Mouse (Mus musculus) embryonic facial prominence, embryonic 14.5 days (tissue): ENCODE data around the gene Slc25a53. TPM values are rescaled to one million over a fixed set of nuclear protein-coding genes. Genes with fewer than 3 reads are reported as not detected.
A peak's percentile ranks its signal among the peaks of the same experiment; 100 is the strongest.

ENCODE experiments used
- ATAC-seq: fragments of 200-750 bp; cut with Nextera tagmentation; 2 replicates; pipeline ENCODE4 v1.8.0; 2017; ENCODE audit warnings: low read depth, moderate number of reproducible peaks, moderate TSS enrichment
- DNase-seq: peaks from one replicate; pipeline ENCODE4 v3.0.0-alpha.2; 2015; ENCODE audit warnings: low spot score
- H3K27ac ChIP-seq: fragments of 300-500 bp; sonication (generic); replicated peaks from 2 replicates; pipeline ENCODE4 v1.5.1; 2014; ENCODE audit warnings: low read depth, mild to moderate bottlenecking, low read length, moderate library complexity
- H3K27me3 ChIP-seq: fragments of 300-500 bp; sonication (generic); replicated peaks from 2 replicates; pipeline ENCODE4 v1.6.1; 2014; ENCODE audit warnings: low read length; ENCODE audit not compliant: control insufficient read depth, insufficient read depth
- H3K36me3 ChIP-seq: fragments of 300-500 bp; sonication (generic); 2 replicates; pipeline ENCODE4 v1.6.1; 2014; ENCODE audit warnings: low read length, mixed read lengths; ENCODE audit not compliant: control insufficient read depth, insufficient read depth
- H3K4me1 ChIP-seq: fragments of 300-500 bp; sonication (generic); 2 replicates; pipeline ENCODE4 v1.6.1; 2014; ENCODE audit warnings: antibody characterized with exemption, low read length; ENCODE audit not compliant: control insufficient read depth, insufficient read depth
- H3K4me2 ChIP-seq: fragments of 300-500 bp; sonication (generic); 2 replicates; pipeline ENCODE4 v1.6.1; 2014; ENCODE audit warnings: low read depth, mild to moderate bottlenecking, low read length, moderate library complexity, mixed read lengths
- H3K4me3 ChIP-seq: fragments of 300-500 bp; sonication (generic); 2 replicates; pipeline ENCODE4 v1.5.1; 2014; ENCODE audit warnings: low read depth, mild to moderate bottlenecking, low read length
- H3K9ac ChIP-seq: fragments of 300-500 bp; sonication (generic); 2 replicates; pipeline ENCODE4 v1.6.1; 2014; ENCODE audit warnings: low read depth, mild to moderate bottlenecking, low read length, moderate library complexity, mixed read lengths
- H3K9me3 ChIP-seq: fragments of 300-500 bp; sonication (generic); 2 replicates; pipeline ENCODE4 v1.6.1; 2016; ENCODE audit warnings: low read length; ENCODE audit not compliant: control insufficient read depth
- WGBS: fragments of 180-500 bp; shearing (Covaris S2); extraction: QIAGEN DNeasy Blood & Tissue Kit; methylation state at CpG from one replicate; pipeline ENCODE4 v1.1.7; 2014; 5-methylcytosine and 5-hydroxymethylcytosine counted together
- polyA plus RNA-seq: library from polyadenylated mRNA; unstranded; fragments of >200 nt; fragmentation: Nextera tagmentation; extraction: Ambion mirVana; gene quantifications from 2 replicates; pipeline ENCODE4 v1.2.1, GENCODE M21; 2014

Gene Slc25a53
- polyA plus RNA-seq, 1 experiment from 2014 or later, result 9.8 TPM

DNA sequence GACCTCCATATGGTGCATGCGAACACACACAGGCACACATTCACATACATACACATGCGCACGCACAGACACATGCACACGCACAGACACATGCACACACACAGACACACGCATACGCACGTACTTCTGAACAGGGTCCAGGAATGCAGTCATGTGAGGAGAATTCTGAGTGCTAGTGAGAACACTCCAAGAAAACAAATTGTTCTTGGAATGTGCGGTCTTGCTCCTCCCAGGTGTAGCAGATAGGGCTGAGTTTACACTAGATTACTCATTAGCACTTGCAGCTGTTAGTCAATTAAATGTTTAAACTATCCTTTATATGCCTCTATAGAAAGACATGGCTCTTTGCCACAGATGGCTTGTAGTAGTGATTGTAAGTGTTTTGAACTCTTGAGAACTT is 7.2 kb downstream of the Slc25a53 start:
- ATAC-seq (no peak), DNase-seq (no peak)
- WGBS, result 96% methylated on average over 8 of the region's 8 CpGs
- Histone ChIP-seq H3K27ac (no peak overlapping the region), H3K4me1 (no peaks in the 10 kb centered on the region), H3K9me3 (no peaks in the 10 kb centered on the region), H3K36me3 (no peaks in the 10 kb centered on the region), H3K4me2 (no peak overlapping the region), H3K27me3 (no peaks in the 10 kb centered on the region; the same call in 1 of the 2 replicates), H3K9ac (no peak overlapping the region), H3K4me3 (no peak overlapping the region)

DNA sequence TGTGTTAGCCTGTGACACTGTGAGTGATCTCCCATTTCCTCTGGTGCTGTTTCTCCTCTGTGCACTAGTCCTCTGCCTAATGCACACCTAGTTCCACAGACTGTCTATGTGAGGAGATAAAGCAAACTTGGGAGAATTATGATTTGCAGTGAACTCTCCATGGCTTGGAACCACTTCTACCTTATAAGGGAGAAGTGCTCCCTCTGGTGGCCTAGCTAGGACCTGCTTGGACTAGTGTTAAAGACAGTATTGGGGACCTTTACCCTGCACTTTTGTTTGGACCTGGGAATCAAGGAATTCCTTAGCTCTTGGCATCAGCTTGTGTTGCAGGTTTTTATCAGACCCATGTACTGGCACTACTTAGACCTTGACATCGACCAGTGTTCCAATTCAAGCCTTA is 18.8 kb downstream of the Slc25a53 start:
- Histone ChIP-seq H3K4me3 (no peak overlapping the region), H3K36me3 (no peaks in the 10 kb centered on the region), H3K9ac (no peak overlapping the region), H3K27me3 (no peaks in the 10 kb centered on the region), H3K4me2 (no peak overlapping the region), H3K27ac (no peak overlapping the region), H3K4me1 (no peaks in the 10 kb centered on the region), H3K9me3 (no peaks in the 10 kb centered on the region)
- peak; percentile 65 for DNase-seq
- 20% methylated on average over 1 of the region's 1 CpGs for WGBS
- no peak for ATAC-seq

DNA sequence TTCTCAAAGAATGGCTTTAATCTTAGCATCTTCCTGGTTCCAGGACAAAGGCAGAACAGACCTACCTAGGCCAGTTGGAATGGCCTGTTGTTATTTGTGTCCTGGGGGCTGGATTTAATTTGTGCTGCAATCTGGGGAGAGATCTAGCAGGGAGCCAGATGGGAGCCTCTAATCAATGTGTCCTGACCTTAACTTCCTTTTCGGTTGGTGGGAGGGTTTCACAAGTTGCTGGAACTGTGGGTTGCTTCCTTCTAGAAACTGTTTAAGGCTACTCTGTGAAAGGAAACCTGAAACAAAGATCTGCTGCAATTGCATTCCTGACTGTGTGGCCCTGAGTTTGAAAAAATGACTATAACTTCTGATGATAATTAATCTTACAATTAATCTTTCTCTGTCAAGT is 20.4 kb downstream of the Slc25a53 start:
- Histone ChIP-seq H3K36me3 (0 out of 2 replicates have a peak, but pooled peaks cover 5% of the 10 kb centered on the region), H3K27ac (no peak overlapping the region), H3K4me3 (no peak overlapping the region), H3K9me3 (no peaks in the 10 kb centered on the region), H3K4me2 (no peak overlapping the region), H3K27me3 (no peaks in the 10 kb centered on the region), H3K9ac (no peak overlapping the region), H3K4me1 (no peaks in the 10 kb centered on the region)
- DNase-seq (no peak), ATAC-seq (no peak)
- 70% methylated on average over 1 of the region's 1 CpGs for WGBS

DNA sequence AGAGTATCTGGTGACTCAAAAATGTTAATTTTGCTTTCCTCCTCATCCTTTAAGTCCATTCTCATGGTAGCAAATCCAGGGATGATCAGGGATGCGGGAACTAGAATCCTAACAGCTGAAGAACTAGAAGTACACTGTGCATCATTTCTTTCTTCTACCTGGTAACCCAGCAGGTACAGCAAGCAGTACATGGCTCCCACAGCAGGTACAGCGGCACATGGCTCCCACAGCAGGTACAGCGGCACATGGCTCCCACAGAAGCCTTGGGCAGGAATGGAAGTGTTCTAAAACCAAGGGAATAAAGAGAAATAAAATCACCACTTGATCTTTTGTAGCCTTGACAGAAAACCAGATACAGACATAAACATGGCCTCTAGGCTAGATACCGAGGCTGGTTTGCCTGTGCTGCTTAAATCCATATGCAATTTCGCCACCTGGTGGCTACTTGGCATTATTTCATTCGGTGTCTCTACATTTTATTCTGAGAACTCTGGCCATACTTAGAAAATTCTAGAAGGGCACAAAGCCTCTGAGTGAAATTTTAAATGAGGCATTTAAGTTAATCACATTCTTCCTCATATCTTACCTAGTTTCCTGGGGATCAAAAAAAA is 22.9 kb downstream of the Slc25a53 start:
- Histone ChIP-seq H3K4me1 (no peaks in the 10 kb centered on the region), H3K4me3 (no peak overlapping the region), H3K9ac (no peak overlapping the region), H3K27me3 (no peaks in the 10 kb centered on the region), H3K27ac (no peak overlapping the region), H3K36me3 (peaks cover 10% of the 10 kb centered on the region; the same call in 1 of the 2 replicates), H3K4me2 (no peak overlapping the region), H3K9me3 (no peaks in the 10 kb centered on the region)
- no peak for ATAC-seq
- WGBS, result 52% methylated on average over 6 of the region's 6 CpGs
- DNase-seq, result peak; percentile 81

DNA sequence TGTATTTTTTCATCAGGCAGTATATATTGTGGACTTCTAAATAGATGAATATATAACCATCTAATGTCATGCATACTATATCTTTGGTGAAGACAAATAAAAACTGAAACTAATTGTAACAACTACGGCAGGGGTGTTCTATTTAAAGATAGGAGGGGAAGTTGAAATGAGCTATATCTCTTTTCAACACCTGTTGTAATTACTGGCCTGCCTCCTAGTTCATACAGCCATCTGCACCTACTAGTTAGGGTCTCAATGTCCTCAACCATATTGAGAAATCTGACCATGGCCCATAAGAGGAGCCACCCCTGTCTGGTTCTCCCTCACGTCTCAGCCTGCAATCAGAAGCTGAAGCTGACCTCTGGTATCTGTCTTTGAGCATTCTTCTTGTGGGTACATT is 41.8 kb downstream of the Slc25a53 start:
- Histone ChIP-seq H3K9me3 (no peaks in the 10 kb centered on the region), H3K4me3 (no peak overlapping the region), H3K4me2 (no peak overlapping the region), H3K9ac (no peak overlapping the region), H3K27ac (no peak overlapping the region), H3K36me3 (no peaks in the 10 kb centered on the region), H3K27me3 (peaks cover 9% of the 10 kb centered on the region), H3K4me1 (no peaks in the 10 kb centered on the region)
- 78% methylated on average over 2 of the region's 2 CpGs for WGBS
- no peak for DNase-seq
- no peak for ATAC-seq

DNA sequence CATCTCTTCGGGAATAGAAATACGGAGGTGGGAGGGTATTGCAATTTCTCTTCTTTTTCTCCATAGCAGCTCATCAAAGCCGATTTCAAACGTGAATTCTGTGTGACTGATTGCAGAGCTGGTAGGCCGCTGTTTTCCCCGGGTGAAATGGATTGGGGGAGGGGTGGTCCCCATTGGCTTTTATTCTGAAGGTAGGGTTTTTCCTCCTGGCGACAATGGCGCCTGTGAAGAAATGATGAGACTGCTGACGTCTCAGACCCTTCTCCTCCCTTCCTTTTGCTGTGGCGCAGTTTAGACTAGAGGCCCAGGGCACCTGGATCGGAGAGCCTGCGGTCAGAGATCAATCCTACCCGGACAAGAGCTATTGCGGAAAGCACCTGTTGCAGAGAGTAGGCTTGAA is 44.5 kb downstream of the Slc25a53 start:
- Histone ChIP-seq H3K4me2 (peak overlapping the region; percentile 62), H3K36me3 (no peaks in the 10 kb centered on the region), H3K27ac (no peak overlapping the region), H3K4me3 (peak overlapping the region; percentile 43), H3K4me1 (no peaks in the 10 kb centered on the region), H3K9ac (peak overlapping the region; percentile 57), H3K9me3 (no peaks in the 10 kb centered on the region), H3K27me3 (peaks cover 9% of the 10 kb centered on the region)
- ATAC-seq (no peak), DNase-seq (no peak)
- WGBS, result 27% methylated on average over 14 of the region's 14 CpGs

DNA sequence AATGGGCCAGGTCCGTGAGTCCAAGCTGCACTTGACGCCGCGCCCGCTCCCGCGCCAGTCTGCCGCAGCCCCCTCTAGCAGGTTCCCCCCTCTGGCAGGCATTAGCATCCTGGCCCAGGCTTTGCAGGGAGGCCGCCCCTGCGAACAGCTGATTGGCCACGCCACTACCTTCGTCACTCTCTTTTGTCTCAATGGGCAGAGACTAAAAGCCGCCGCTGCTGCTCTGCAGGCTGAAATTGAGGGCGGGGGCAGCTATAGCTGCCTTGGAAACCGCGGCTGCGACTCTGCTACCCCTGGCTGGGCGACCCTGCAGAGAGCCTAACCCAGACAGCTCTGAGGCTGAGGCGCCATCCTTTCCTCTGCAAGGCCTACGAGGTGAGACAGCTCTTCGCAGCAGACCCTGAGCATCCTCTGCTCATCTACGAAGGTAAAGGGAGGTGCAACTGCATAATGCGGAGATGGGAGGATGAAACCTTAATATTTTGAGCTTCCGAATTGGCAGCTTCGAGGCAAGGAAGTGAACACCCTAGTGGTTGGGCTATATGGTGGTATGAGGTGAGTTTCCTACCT is 45.0 kb downstream of the Slc25a53 start, which contains the start of gene Zcchc18:
Gene Zcchc18 (plus strand): TSS at position 178 of the 570 bp plus-strand sequence.
- Histone ChIP-seq H3K27me3 (peaks cover 9% of the 10 kb centered on the region), H3K9me3 (no peaks in the 10 kb centered on the region), H3K27ac (no peak within 1 kb of the TSS), H3K9ac (peak within 1 kb of the TSS; percentile 57), H3K36me3 (no peaks in the 10 kb centered on the region), H3K4me2 (peak within 1 kb of the TSS; percentile 62), H3K4me3 (peak within 1 kb of the TSS; percentile 43), H3K4me1 (no peaks in the 10 kb centered on the region)
- 21% methylated on average over 24 of the region's 26 CpGs for WGBS
- DNase-seq (peak; percentile 91), ATAC-seq (peak; percentile 98)

DNA sequence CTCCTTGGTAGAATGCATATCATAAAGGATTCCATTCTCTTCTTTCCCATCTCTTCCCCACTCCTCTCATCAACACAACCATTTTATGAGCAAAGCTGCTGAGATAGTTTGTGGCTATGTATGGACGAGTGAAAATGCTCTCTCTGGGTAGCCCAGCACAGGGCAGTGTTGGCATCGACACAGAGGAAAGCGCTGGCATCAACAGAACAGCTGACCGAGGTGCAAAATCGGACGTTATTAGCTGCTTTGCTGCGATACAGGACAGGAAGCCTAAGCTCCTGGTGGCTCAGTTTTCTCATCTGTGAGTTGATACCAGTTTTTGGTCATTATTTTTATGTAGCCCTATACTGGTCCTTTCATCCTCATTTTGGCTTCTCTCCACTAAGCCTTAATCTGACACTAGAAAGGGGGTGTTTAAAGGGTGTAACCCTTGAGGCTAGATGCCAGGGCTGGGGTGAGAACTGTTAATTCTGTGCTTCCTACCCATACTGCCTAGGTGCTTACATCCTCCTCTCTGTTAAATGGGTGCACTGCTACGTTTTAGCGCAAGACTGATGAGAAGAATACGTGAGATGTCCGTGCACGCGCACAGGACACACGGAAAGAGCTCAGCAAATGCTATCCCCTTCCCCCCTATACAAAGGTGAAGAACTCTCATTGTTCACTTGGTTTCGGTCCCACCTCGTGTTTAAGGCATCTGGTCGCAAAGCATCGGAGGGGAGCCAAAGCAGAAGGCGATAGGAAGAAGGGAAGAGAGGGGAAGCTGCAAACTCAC is 45.7 kb downstream of the Slc25a53 start:
- H3K4me3 ChIP-seq, result peak overlapping the region; percentile 43

More for the DNA sequence above, 45.7 kb downstream of the Slc25a53 start:
- Histone ChIP-seq H3K27ac (no peak overlapping the region), H3K9ac (peak overlapping the region; percentile 57), H3K9me3 (no peaks in the 10 kb centered on the region), H3K4me2 (peak overlapping the region; percentile 62), H3K36me3 (no peaks in the 10 kb centered on the region), H3K4me1 (no peaks in the 10 kb centered on the region), H3K27me3 (peaks cover 9% of the 10 kb centered on the region)
- no peak for DNase-seq
- ATAC-seq, result peak; percentile 31; the same call in 1 of the 2 replicates
- 16% methylated on average over 19 of the region's 19 CpGs for WGBS
